Comparison of ENCODE assay signal across 13 mouse cellular contexts in the genomic region with DNA sequence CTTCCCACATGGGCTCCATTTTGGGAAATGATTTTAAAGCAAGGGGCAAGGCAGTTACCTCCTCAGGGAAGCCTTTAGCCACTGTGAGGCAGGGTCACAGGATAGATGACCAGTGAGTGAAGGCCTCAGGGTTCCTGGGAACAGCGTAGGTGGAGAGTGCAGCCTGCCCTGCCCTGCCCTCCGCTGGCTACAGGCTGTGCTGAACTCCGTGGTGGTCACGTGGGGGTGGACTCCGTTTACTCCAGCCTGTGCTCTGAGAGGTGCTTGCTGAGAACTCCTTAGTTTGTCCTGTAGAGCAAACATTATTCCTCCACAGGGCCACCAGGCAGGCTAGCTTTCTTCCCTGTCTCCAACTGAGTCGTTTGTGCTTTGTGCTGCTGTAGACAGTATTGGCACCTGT. TPM values are rescaled to one million over a fixed set of nuclear protein-coding genes. Genes with fewer than 3 reads are reported as not detected.
A peak's percentile ranks its signal among the peaks of the same experiment; 100 is the strongest.
DNase-seq lines count a peak whose midpoint lies in the region; ATAC-seq lines count a peak whose summit lies in the region.
"Had no signal": no experiment of that assay in that cellular context is flagged by ENCODE, and none has a peak within 500 bp of the region (broad histone marks: within the 10 kb centered on the region; RNA-seq: fewer than 3 reads in every experiment).

No protein-coding gene starts in this region.

- H3K27me3 ChIP-seq in limb, embryonic 11.5 days (ENCODE audit: control insufficient read depth, insufficient read depth, low read length): peaks cover 16% of the 10 kb centered on the region
- peaks cover 45% of the 10 kb centered on the region for H3K27me3 ChIP-seq in limb, embryonic 10.5 days (ENCODE audit: low read depth, poor library complexity, severe bottlenecking)
- peaks cover 32% of the 10 kb centered on the region for H3K27me3 ChIP-seq in kidney, embryonic 15.5 days
- H3K27me3 ChIP-seq in liver, embryonic 16.5 days (ENCODE audit: control insufficient read depth, insufficient read depth, low read depth, low read length): peaks cover 13% of the 10 kb centered on the region
- H3K27me3 ChIP-seq in stomach, embryonic 14.5 days (ENCODE audit: control insufficient read depth, insufficient read depth, low read length): peaks cover 3% of the 10 kb centered on the region; the same call in 1 of the 2 replicates
- H3K27me3 ChIP-seq in heart, embryonic 11.5 days (ENCODE audit: control insufficient read depth, insufficient read depth, low read length): peaks cover 24% of the 10 kb centered on the region

- H3K9me3 ChIP-seq in limb, embryonic 11.5 days (ENCODE audit: control insufficient read depth, low read length): no peaks in the 10 kb centered on the region
- H3K9me3 ChIP-seq in limb, embryonic 10.5 days (replicated peaks): no peaks in the 10 kb centered on the region
- no peaks in the 10 kb centered on the region for H3K9me3 ChIP-seq in kidney, embryonic 15.5 days (replicated peaks)
- H3K9me3 ChIP-seq in liver, embryonic 16.5 days (replicated peaks; ENCODE audit: control insufficient read depth, low read length): no peaks in the 10 kb centered on the region
- no peaks in the 10 kb centered on the region for H3K9me3 ChIP-seq in stomach, embryonic 14.5 days (ENCODE audit: control insufficient read depth, low read depth, low read length)
- H3K9me3 ChIP-seq in heart, embryonic 11.5 days (replicated peaks; ENCODE audit: control insufficient read depth, low read length): no peaks in the 10 kb centered on the region
- H3K9me3 ChIP-seq: neural tube, embryonic 15.5 days had no signal

- peak; percentile 24 for DNase-seq in limb, embryonic 11.5 days (ENCODE audit: low spot score)
- no peak for DNase-seq in limb, embryonic 10.5 days (ENCODE audit: low spot score)
- DNase-seq in thymus, postnatal 36 days: no peak
- DNase-seq in urinary bladder, postnatal 25 days (ENCODE audit: low spot score): no peak
- DNase-seq: B cell, adult 2 months; gastrocnemius, postnatal 14 days; heart, postnatal 4 days had no signal

- no peak for ATAC-seq in limb, embryonic 11.5 days (ENCODE audit: insufficient number of reproducible peaks, low FRiP score, low TSS enrichment, low read depth)
- ATAC-seq in kidney, embryonic 15.5 days (replicated peaks; ENCODE audit: low FRiP score): peak; percentile 63; the same call in 1 of the 2 replicates
- ATAC-seq in liver, embryonic 16.5 days (ENCODE audit: low read depth): peak; percentile 83
- peak; percentile 43; the same call in 1 of the 2 replicates for ATAC-seq in stomach, embryonic 14.5 days (ENCODE audit: insufficient number of reproducible peaks, insufficient read depth, low FRiP score, low read depth)
- ATAC-seq in heart, embryonic 11.5 days (replicated peaks; ENCODE audit: insufficient number of reproducible peaks, low FRiP score, low TSS enrichment): no peak

- H3K27ac ChIP-seq in limb, embryonic 11.5 days (replicated peaks; ENCODE audit: low read depth, low read length): no peak overlapping the region
- H3K27ac ChIP-seq in limb, embryonic 10.5 days: no peak overlapping the region
- H3K27ac ChIP-seq in kidney, embryonic 15.5 days: no peak overlapping the region
- H3K27ac ChIP-seq in liver, embryonic 16.5 days (ENCODE audit: low read length): no peak overlapping the region
- no peak overlapping the region for H3K27ac ChIP-seq in stomach, embryonic 14.5 days (ENCODE audit: low read length)
- no peak overlapping the region for H3K27ac ChIP-seq in heart, embryonic 11.5 days (ENCODE audit: low read depth, low read length)
- H3K27ac ChIP-seq: neural tube, embryonic 15.5 days had no signal

- H3K9ac ChIP-seq in limb, embryonic 11.5 days (ENCODE audit: low read length): no peak overlapping the region
- no peak overlapping the region for H3K9ac ChIP-seq in kidney, embryonic 15.5 days
- no peak overlapping the region for H3K9ac ChIP-seq in liver, embryonic 16.5 days (ENCODE audit: low read depth, low read length)
- H3K9ac ChIP-seq in stomach, embryonic 14.5 days (replicated peaks; ENCODE audit: low read depth, low read length): no peak overlapping the region
- no peak overlapping the region for H3K9ac ChIP-seq in heart, embryonic 11.5 days (ENCODE audit: low read depth, low read length)
- H3K9ac ChIP-seq: neural tube, embryonic 15.5 days had no signal

- WGBS in limb, embryonic 11.5 days: 11% methylated on average over 6 of the region's 6 CpGs
- 14% methylated on average over 6 of the region's 6 CpGs for WGBS in limb, embryonic 10.5 days
- 16% methylated on average over 6 of the region's 6 CpGs for WGBS in kidney, embryonic 15.5 days
- WGBS in liver, embryonic 16.5 days (ENCODE audit: insufficient replicate concordance): 22% methylated on average over 6 of the region's 6 CpGs
- WGBS in stomach, embryonic 14.5 days: 25% methylated on average over 6 of the region's 6 CpGs
- 20% methylated on average over 6 of the region's 6 CpGs for WGBS in heart, embryonic 11.5 days (ENCODE audit: insufficient replicate concordance)

- no peak overlapping the region for H3K4me3 ChIP-seq in limb, embryonic 11.5 days (ENCODE audit: low read depth, low read length)
- H3K4me3 ChIP-seq in limb, embryonic 10.5 days: no peak overlapping the region
- no peak overlapping the region for H3K4me3 ChIP-seq in kidney, embryonic 15.5 days (replicated peaks)
- H3K4me3 ChIP-seq in liver, embryonic 16.5 days (ENCODE audit: low read depth, low read length): no peak overlapping the region
- H3K4me3 ChIP-seq in stomach, embryonic 14.5 days (ENCODE audit: low read depth, low read length): no peak overlapping the region
- no peak overlapping the region for H3K4me3 ChIP-seq in heart, embryonic 11.5 days (ENCODE audit: low read depth, low read length)

- H3K4me2 ChIP-seq in limb, embryonic 11.5 days (ENCODE audit: low read depth, severe bottlenecking): no peak overlapping the region
- no peak overlapping the region for H3K4me2 ChIP-seq in kidney, embryonic 15.5 days
- no peak overlapping the region for H3K4me2 ChIP-seq in liver, embryonic 16.5 days (ENCODE audit: low read depth, low read length)
- H3K4me2 ChIP-seq in stomach, embryonic 14.5 days (replicated peaks; ENCODE audit: low read depth, low read length): no peak overlapping the region
- H3K4me2 ChIP-seq in heart, embryonic 11.5 days: no peak overlapping the region

- H3K4me1 ChIP-seq in limb, embryonic 11.5 days (ENCODE audit: control insufficient read depth, insufficient read depth, low read length): no peaks in the 10 kb centered on the region
- H3K4me1 ChIP-seq in limb, embryonic 10.5 days: peaks cover 18% of the 10 kb centered on the region
- H3K4me1 ChIP-seq in kidney, embryonic 15.5 days: peaks cover 16% of the 10 kb centered on the region
- no peaks in the 10 kb centered on the region for H3K4me1 ChIP-seq in liver, embryonic 16.5 days (ENCODE audit: control insufficient read depth, low read depth, low read length)
- no peaks in the 10 kb centered on the region for H3K4me1 ChIP-seq in stomach, embryonic 14.5 days (ENCODE audit: control insufficient read depth, insufficient read depth, low read length)
- H3K4me1 ChIP-seq in heart, embryonic 11.5 days (ENCODE audit: control insufficient read depth, insufficient read depth, low read length): 0 out of 2 replicates have a peak, but pooled peaks cover 7% of the 10 kb centered on the region

- H3K36me3 ChIP-seq in limb, embryonic 11.5 days (ENCODE audit: control insufficient read depth, insufficient read depth, low read length): no peaks in the 10 kb centered on the region
- no peaks in the 10 kb centered on the region for H3K36me3 ChIP-seq in limb, embryonic 10.5 days
- H3K36me3 ChIP-seq in kidney, embryonic 15.5 days: no peaks in the 10 kb centered on the region
- no peaks in the 10 kb centered on the region for H3K36me3 ChIP-seq in liver, embryonic 16.5 days (ENCODE audit: control insufficient read depth, insufficient read depth)
- no peaks in the 10 kb centered on the region for H3K36me3 ChIP-seq in stomach, embryonic 14.5 days (ENCODE audit: control insufficient read depth, insufficient read depth, low read length)
- no peaks in the 10 kb centered on the region for H3K36me3 ChIP-seq in heart, embryonic 11.5 days (ENCODE audit: control insufficient read depth, insufficient read depth, low read length)
- H3K36me3 ChIP-seq: neural tube, embryonic 15.5 days had no signal

RNA-seq across cellular contexts. Expression of a gene that starts 10.1 kb away (rescaled TPM):
- polyA plus RNA-seq in limb, embryonic 11.5 days (2014; fragmentation: Nextera tagmentation; extraction: Ambion mirVana): not detected in 2 replicates
- not detected in 2 replicates for polyA plus RNA-seq in limb, embryonic 10.5 days (2016; fragmentation: Nextera tagmentation; extraction: Ambion mirVana)
- polyA plus RNA-seq in kidney, embryonic 15.5 days (2015; fragmentation: Nextera tagmentation; extraction: Ambion mirVana): 0.43 and 0.57 TPM in 2 replicates
- 0.07 and 0.21 TPM in 2 replicates for polyA plus RNA-seq in liver, embryonic 16.5 days (2015; fragmentation: Nextera tagmentation; extraction: Ambion mirVana)
- 0.07 TPM in 1 of 2 replicates, not detected in the other for polyA plus RNA-seq in stomach, embryonic 14.5 days (2014; fragmentation: Nextera tagmentation; extraction: Ambion mirVana)
- polyA plus RNA-seq in heart, embryonic 11.5 days (2014; fragmentation: Nextera tagmentation; extraction: Ambion mirVana): not detected in 2 replicates
- polyA plus RNA-seq: neural tube, embryonic 15.5 days; spleen, adult 2 months had no signal

Comparison
In these comparisons a context has a peak if more than half of its experiments do, and no peak if none do; other contexts are left out.
1. ATAC-seq: peak in kidney, embryonic 15.5 days (single experiment), liver, embryonic 16.5 days (single experiment) and stomach, embryonic 14.5 days (single experiment); none in limb, embryonic 11.5 days (single experiment) and heart, embryonic 11.5 days (single experiment).